Mouse (Mus musculus) forebrain, embryonic 11.5 days (tissue): Measurements from ENCODE around the gene Cd8a. TPM values are rescaled to one million over a fixed set of nuclear protein-coding genes. Genes with fewer than 3 reads are reported as not detected.

Experiments
- ATAC-seq: fragments of 200-750 bp; cut with Nextera tagmentation; replicated peaks from 2 replicates; pipeline ENCODE4 v1.8.0; 2017; ENCODE audit warnings: moderate TSS enrichment; ENCODE audit not compliant: low FRiP score
- DNase-seq: peaks from one replicate; pipeline ENCODE4 v3.0.0-alpha.2; 2017; ENCODE audit warnings: low spot score
- H3K27ac ChIP-seq: fragments of 300-500 bp; sonication (generic); 2 replicates; pipeline ENCODE4 v1.5.1; 2014; ENCODE audit warnings: low read depth, low read length
- H3K27me3 ChIP-seq: fragments of 300-500 bp; sonication (generic); 2 replicates; pipeline ENCODE4 v1.6.1; 2014; ENCODE audit warnings: mild to moderate bottlenecking, low read length, mixed read lengths; ENCODE audit not compliant: control insufficient read depth, insufficient read depth
- H3K36me3 ChIP-seq: fragments of 300-500 bp; sonication (generic); 2 replicates; pipeline ENCODE4 v1.6.1; 2014; ENCODE audit warnings: mild to moderate bottlenecking, low read length, moderate library complexity, mixed read lengths; ENCODE audit not compliant: control insufficient read depth, insufficient read depth
- H3K4me1 ChIP-seq: fragments of 300-500 bp; sonication (generic); replicated peaks from 2 replicates; pipeline ENCODE4 v1.6.1; 2014; ENCODE audit warnings: low read length, mixed read lengths; ENCODE audit not compliant: control insufficient read depth, insufficient read depth
- H3K4me2 ChIP-seq: fragments of 300-500 bp; sonication (generic); 2 replicates; pipeline ENCODE4 v1.6.1; 2014; ENCODE audit warnings: low read depth, mild to moderate bottlenecking, low read length, moderate library complexity, mixed read lengths; ENCODE audit not compliant: severe bottlenecking
- H3K4me3 ChIP-seq: fragments of 300-500 bp; sonication (generic); 2 replicates; pipeline ENCODE4 v1.5.1; 2014; ENCODE audit warnings: low read depth, low read length
- H3K9ac ChIP-seq: fragments of 300-500 bp; sonication (generic); 2 replicates; pipeline ENCODE4 v1.6.1; 2014; ENCODE audit warnings: low read length
- H3K9me3 ChIP-seq: fragments of 300-500 bp; sonication (generic); 2 replicates; pipeline ENCODE4 v1.6.1; 2016; ENCODE audit warnings: low read length, mixed read lengths; ENCODE audit not compliant: control insufficient read depth
- WGBS: fragments of 180-500 bp; shearing (Covaris S2); extraction: QIAGEN DNeasy Blood & Tissue Kit; methylation state at CpG from one replicate; pipeline ENCODE4 v1.1.7; 2014; 5-methylcytosine and 5-hydroxymethylcytosine counted together
- polyA plus RNA-seq: library from polyadenylated mRNA; unstranded; fragments of >200 nt; fragmentation: Nextera tagmentation; extraction: Ambion mirVana; gene quantifications from 2 replicates; pipeline ENCODE4 v1.2.1, GENCODE M21; 2014

The Cd8a gene
- polyA plus RNA-seq, 1 experiment from 2014 or later, result not detected

- Histone ChIP-seq H3K36me3 (no peaks in the 10 kb centered on the region), H3K9me3 (no peaks in the 10 kb centered on the region), H3K4me2 (no peak overlapping the region), H3K9ac (no peak overlapping the region), H3K4me1 (no peaks in the 10 kb centered on the region), H3K4me3 (no peak overlapping the region), H3K27ac (no peak overlapping the region), H3K27me3 (no peaks in the 10 kb centered on the region)
- no peak for ATAC-seq
- DNase-seq, result no peak
- WGBS, result 93% methylated on average over 7 of the region's 7 CpGs
Measured at GRCm38 (mm10) chr6:71357493-71357892, 15.7 kb upstream of the Cd8a start.

GRCm38 (mm10) chr6:71360221-71360620 is 13.0 kb upstream of the Cd8a start:
- H3K9ac ChIP-seq, result no peak overlapping the region
- no peaks in the 10 kb centered on the region for H3K9me3 ChIP-seq
- WGBS, result 74% methylated on average over 4 of the region's 4 CpGs
- no peak overlapping the region for H3K4me2 ChIP-seq
- H3K27ac ChIP-seq, result no peak overlapping the region
- H3K4me1 ChIP-seq, result no peaks in the 10 kb centered on the region
- no peaks in the 10 kb centered on the region for H3K27me3 ChIP-seq
- H3K36me3 ChIP-seq, result no peaks in the 10 kb centered on the region
- ATAC-seq (no peak), DNase-seq (no peak)
- no peak overlapping the region for H3K4me3 ChIP-seq

- 61% methylated on average over 5 of the region's 5 CpGs for WGBS
- ATAC-seq, result no peak
Measured at GRCm38 (mm10) chr6:71360751-71361150, 12.5 kb upstream of the Cd8a start.

DNA sequence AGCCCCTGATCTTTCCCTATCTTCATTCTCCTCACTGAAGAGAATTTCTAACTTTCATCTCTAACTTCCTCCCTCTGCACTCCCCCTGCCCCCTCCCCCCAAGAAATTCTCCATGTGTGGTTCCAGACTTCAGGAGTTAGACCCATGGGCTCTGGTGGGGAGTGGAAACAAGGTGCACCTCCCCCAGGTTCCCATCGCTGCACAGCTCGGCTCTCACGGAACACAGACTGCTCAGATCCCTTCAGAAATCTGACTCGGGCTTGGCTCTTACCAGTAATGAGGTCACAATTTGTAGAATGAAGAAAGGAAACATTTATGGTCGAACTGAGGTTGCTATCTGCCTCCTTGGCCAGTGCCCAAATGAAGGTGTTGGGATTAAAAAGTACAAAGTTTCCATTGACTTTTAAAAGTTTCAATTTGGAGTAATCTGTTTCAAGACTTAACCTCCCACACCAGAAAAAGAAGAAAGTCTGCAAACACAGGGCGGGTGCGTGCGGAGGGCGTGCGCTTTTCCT is 12.0 kb upstream of the Cd8a start:
- Histone ChIP-seq H3K4me1 (no peaks in the 10 kb centered on the region), H3K36me3 (no peaks in the 10 kb centered on the region), H3K27me3 (no peaks in the 10 kb centered on the region), H3K27ac (no peak overlapping the region), H3K9ac (no peak overlapping the region), H3K4me2 (no peak overlapping the region), H3K4me3 (no peak overlapping the region), H3K9me3 (no peaks in the 10 kb centered on the region)
- DNase-seq, result no peak
- no peak for ATAC-seq
- WGBS, result 86% methylated on average over 10 of the region's 10 CpGs

More at GRCm38 (mm10) chr6:71360751-71361150, 12.5 kb upstream of the Cd8a start:
- Histone ChIP-seq H3K9ac (no peak overlapping the region), H3K9me3 (no peaks in the 10 kb centered on the region), H3K36me3 (no peaks in the 10 kb centered on the region), H3K4me1 (no peaks in the 10 kb centered on the region), H3K4me2 (no peak overlapping the region), H3K27ac (no peak overlapping the region), H3K4me3 (no peak overlapping the region), H3K27me3 (no peaks in the 10 kb centered on the region)
- DNase-seq, result no peak

GRCm38 (mm10) chr6:71363995-71364394 is 9.2 kb upstream of the Cd8a start:
- Histone ChIP-seq H3K9me3 (no peaks in the 10 kb centered on the region), H3K27me3 (no peaks in the 10 kb centered on the region), H3K4me1 (no peaks in the 10 kb centered on the region), H3K4me2 (no peak overlapping the region), H3K36me3 (no peaks in the 10 kb centered on the region), H3K9ac (no peak overlapping the region), H3K4me3 (no peak overlapping the region), H3K27ac (no peak overlapping the region)
- 81% methylated on average over 2 of the region's 2 CpGs for WGBS
- ATAC-seq, result no peak
- DNase-seq, result no peak

DNA sequence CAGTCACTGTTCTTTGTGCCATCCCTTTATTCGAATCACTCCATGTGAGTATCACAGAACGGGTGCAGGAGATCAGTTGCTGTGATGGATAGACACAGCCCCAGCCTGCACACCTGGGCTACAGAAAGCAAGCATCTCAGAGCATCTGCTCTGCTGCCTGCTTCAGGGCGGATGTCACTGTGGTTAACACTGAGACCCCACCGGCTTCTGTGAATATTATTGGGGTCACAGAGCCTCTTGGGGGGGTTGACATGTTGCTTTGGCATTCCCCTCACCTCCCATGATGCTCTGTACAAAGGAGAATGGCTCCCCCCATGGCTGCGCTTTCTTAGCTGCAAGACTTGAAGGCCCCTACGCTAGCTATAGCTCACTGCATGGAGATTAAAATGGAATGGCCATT is 3.8 kb upstream of the Cd8a start:
- DNase-seq (no peak), ATAC-seq (no peak)
- H3K9me3 ChIP-seq, result no peaks in the 10 kb centered on the region
- H3K36me3 ChIP-seq, result no peaks in the 10 kb centered on the region
- no peak overlapping the region for H3K4me2 ChIP-seq
- WGBS, result 93% methylated on average over 6 of the region's 6 CpGs
- no peak overlapping the region for H3K9ac ChIP-seq
- H3K4me3 ChIP-seq, result no peak overlapping the region
- H3K27me3 ChIP-seq, result no peaks in the 10 kb centered on the region
- no peaks in the 10 kb centered on the region for H3K4me1 ChIP-seq
- no peak overlapping the region for H3K27ac ChIP-seq

- DNase-seq, result no peak
Measured at GRCm38 (mm10) chr6:71371085-71371605, 2.1 kb upstream of the Cd8a start.

DNA sequence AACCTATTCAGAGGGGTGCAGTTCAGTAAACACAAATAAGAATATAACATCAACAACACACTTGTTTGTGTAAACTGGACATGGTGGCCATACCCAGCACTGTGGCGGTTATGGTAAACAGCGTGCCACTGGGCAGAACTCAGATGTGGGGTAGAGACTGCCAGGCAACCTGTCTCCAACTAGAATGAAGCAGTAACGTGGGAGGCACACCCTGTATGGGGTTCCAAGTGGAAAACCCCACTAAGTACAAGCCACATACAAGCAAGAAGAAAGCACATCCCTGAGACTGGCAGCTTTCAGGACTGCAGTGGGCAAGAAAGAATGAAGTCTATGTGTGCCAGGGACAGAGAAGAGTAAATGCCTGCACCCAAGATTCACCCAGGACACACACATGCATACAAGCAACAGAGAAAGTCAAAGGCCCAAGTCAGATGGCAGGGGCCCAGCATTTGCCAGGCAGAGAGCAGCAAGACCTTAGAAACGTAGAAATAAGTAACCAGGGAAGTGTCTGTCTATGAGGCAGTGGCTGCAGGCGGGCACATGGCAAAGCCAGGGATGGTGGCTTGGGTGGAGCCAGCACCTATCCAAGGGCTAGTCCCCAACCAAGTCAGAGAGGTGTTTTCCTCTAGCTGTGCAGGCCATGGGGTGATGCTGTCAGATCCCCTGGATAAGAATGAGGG is 1.0 kb upstream of the Cd8a start:
- DNase-seq (no peak), ATAC-seq (no peak)
- H3K4me3 ChIP-seq, result no peak overlapping the region
- no peak overlapping the region for H3K4me2 ChIP-seq
- no peak overlapping the region for H3K27ac ChIP-seq
- no peaks in the 10 kb centered on the region for H3K36me3 ChIP-seq
- WGBS, result 83% methylated on average over 5 of the region's 5 CpGs
- no peaks in the 10 kb centered on the region for H3K4me1 ChIP-seq
- H3K27me3 ChIP-seq, result no peaks in the 10 kb centered on the region
- H3K9ac ChIP-seq, result no peak overlapping the region
- H3K9me3 ChIP-seq, result no peaks in the 10 kb centered on the region

More at GRCm38 (mm10) chr6:71371085-71371605, 2.1 kb upstream of the Cd8a start:
- H3K9ac ChIP-seq, result no peak overlapping the region
- ATAC-seq, result no peak
- no peak overlapping the region for H3K27ac ChIP-seq
- 91% methylated on average over 5 of the region's 5 CpGs for WGBS
- no peak overlapping the region for H3K4me3 ChIP-seq
- no peaks in the 10 kb centered on the region for H3K36me3 ChIP-seq
- no peaks in the 10 kb centered on the region for H3K4me1 ChIP-seq
- H3K27me3 ChIP-seq, result no peaks in the 10 kb centered on the region
- H3K4me2 ChIP-seq, result no peak overlapping the region
- no peaks in the 10 kb centered on the region for H3K9me3 ChIP-seq

- no peak for ATAC-seq
- Histone ChIP-seq H3K27me3 (no peaks in the 10 kb centered on the region), H3K4me2 (no peak overlapping the region), H3K36me3 (no peaks in the 10 kb centered on the region), H3K4me3 (no peak overlapping the region), H3K9me3 (no peaks in the 10 kb centered on the region), H3K9ac (no peak overlapping the region), H3K4me1 (no peaks in the 10 kb centered on the region), H3K27ac (no peak overlapping the region)
- DNase-seq, result no peak
- WGBS, result 90% methylated on average over 19 of the region's 19 CpGs
Measured at GRCm38 (mm10) chr6:71374311-71374829, 1.1 kb downstream of the Cd8a start.
